Mouse (Mus musculus) ES-CJ7 (cell line): Measurements from ENCODE around the gene AC134908.4.
"Not testable (repeated sequence)": the region's sequence is repeated elsewhere in the genome, so short reads cannot be mapped to it uniquely, and the experiment has no call there.

Source experiments
- DNase-seq: peaks from one replicate; pipeline ENCODE4 v3.0.0; 2011; ENCODE audit warnings: low read depth, low spot score

AC134908.4 gene

DNA sequence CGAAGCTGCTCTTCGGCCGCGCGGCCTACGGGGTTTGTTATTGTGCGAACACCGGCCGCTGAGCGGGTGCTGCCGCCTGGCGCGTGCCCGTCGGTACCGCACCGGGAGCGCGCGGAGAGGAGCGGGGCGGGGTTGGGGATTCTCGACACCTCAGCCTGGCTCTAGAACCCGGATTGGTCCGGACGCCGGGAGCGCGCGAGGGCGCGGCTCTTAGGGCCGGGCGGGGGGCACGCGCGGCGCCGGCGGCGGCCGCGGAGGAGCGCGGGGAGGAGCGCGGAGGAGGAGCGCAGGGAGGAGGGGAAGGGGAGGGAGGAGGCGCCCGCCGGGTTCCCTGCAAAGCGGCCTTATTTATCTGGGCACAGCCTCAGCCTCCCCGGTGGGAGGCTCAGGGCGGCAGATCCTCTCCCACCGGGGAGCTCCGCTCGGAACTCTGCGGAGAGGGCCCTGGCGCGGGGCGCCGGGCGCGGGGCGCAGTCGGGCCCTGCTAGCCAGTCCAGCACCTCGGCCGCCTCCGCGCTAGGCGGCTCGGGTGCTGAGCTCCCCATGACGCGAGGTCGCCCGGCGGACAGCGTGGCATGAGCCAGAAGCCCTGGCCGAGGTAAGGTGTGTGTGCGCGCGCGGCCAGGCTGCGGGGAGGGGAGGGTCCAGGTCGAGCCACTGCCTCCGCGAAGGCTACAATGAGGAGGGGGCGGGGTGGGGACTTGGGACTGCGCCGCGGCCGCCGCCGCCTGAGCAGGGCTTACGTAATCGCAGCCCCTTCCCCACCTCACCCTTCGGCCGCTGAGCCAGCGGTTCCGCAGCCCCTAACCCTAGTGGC is 13.5 kb upstream of the AC134908.4 start, which contains the start of gene Fbxl16:
Gene Fbxl16, plus strand, starts transcription at position 297 of the 817 bp plus-strand sequence.
- DNase-seq: peak; percentile 85

DNA sequence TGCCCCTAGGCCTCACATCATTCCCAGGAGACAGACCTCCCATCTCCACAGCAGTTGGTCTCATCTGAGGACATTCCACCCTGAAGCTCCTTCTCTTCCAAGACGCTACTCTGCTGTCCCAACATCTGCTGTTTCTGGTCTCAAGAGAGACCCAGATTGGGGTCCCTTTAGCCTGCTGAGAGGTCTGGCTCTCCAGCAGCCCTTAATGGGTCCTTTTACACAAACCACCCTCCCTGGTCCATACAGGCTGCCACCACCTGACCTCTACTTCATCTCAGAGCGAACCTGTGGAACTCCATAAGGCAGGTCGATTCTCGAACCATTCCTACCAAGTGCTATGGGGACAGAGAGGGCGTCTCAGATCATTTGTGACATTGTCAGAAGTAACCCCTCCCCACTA is 12.6 kb upstream of the AC134908.4 start:
- DNase-seq: no peak

DNA sequence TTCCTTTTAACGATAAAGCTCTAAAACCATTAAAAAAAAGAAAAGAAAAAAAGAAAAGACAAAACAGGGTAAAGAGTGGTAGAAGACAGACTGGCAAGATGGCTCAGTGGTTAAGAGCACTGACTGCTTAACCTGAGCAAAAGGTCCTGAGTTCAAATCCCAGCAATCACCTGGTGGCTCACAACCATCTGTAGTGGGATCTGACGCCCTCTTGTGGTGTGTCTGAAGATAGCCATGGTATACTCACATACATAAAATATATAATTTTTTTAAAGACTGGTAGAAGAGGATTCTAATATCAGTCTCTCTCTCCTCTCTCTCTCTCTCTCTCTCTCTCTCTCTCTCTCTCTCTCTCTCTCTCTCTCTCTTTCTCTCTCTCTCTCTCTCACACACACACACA is 12.0 kb upstream of the AC134908.4 start:
- not testable (repeated sequence) for DNase-seq

DNA sequence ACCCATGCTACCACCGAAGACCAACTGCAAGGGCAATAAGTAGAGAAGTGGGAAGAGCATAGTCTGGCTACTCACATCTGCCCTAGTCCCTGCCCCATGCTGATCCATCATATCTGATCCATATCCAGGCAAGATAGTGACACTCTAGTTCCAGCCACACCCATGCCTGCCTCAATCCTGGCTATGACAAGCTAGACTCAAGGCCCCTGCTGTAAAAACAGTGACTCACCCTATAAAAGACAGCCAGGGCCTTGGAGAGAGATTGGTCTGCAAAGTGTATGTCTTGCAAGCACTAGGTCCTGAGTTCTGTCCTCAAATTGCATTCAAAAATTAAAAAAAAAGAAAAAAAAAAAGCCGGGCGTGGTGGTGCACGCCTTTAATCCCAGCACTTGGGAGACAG is 11.0 kb upstream of the AC134908.4 start:
- no peak for DNase-seq

DNA sequence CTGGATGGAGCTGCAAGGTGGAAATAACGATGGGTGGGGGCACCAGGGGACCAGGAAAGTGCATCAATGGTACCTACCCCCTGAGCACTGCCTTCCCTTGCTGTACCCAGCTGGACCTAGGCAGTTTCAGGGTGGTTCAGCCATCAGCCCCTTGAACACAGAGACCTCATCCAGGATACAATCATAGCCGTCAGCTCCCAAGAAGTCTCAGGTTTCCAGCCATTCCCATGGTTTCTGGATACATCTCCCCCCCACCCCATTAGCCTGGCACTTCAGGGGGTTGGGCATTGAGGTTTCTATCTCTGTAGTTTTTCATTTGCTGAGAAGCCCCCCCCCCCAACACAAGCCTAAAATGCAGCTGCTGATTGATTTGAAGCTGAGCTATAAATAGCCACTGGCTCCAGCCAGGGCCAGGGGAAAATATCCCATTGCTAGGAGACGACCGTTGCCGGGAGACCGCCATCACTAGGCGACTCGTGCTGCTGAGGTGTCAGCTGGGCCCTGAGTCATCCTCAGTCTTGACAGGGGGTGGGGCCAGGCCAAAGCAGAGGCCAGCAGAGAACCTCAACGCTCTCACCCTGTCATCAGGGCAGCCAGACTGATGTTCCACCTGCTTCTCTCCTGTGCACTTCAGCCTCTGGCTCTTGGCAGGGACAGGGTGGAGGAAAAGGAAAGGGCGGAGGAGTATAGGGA is 7.5 kb upstream of the AC134908.4 start:
- DNase-seq: peak; percentile 33

GRCm38 (mm10) chr17:25801029-25801428 is 5.6 kb upstream of the AC134908.4 start:
- peak; percentile 79 for DNase-seq

DNA sequence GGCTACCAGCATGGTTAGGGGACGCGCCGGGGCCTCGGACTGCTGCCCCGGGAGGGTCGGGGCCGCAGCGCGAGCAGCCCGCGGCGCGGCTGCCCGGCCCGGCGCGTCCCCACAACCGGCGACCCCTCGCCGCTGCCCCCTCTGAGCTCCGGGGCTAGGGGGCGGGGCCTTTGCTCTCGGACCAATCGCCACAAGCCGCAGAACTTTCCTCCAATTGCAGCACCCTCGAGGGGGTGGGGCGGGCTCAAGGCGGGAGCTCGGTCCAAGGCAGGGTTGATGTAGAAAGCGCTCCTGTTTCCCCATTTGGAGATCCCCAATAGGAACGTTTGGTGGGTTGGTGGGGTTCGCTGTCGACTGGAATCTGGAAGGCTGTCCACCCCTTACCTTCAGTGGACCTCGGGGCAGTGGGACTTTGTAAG is 1.5 kb upstream of the AC134908.4 start, which contains the start of gene Metrn:
Gene Metrn, minus strand, starts transcription at position 186 of the 419 bp plus-strand sequence.
- peak; percentile 84 for DNase-seq

- DNase-seq: no peak
Observed at GRCm38 (mm10) chr17:25796211-25796771, 832 bp upstream of the AC134908.4 start.

DNA sequence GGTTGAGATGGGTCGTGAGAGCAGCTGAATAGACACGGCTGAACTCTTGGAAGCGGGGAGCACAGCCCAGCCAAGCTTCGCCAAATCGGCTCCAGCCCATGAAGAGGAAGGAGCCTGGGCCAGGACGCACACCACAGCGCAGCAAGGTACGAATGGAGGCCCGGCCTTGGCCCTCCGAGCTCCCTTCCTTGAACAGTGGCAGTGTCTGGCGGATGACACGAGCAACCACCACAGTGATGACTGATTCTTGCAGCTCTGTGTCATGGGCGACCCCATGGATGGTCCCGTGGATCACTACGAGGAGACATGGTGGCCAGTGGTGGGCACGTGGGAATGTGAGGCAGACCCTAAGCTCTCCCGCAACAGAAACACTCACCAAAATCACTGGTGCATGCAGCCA is 461 bp downstream of the AC134908.4 start:
- DNase-seq: no peak

DNA sequence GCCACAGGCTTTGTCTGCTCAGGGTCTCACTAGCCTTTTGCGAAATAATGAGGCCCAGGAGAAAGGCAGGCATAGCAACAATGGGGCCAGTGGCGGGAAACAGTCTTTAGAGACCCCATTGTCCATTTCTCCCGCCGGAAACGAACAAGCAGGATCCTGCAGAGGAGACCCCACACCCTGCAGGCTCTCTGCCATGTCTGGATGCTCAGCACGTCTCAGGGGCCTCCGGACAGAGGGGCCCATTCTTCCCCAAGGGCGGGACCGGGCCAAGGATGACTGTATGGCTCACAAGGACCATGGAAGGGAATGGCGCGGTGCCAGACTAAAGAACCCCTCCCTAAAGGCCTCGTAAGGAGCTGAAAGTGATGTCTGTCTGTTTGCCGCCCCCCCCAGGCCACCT is 1.3 kb downstream of the AC134908.4 start:
- DNase-seq: no peak

DNA sequence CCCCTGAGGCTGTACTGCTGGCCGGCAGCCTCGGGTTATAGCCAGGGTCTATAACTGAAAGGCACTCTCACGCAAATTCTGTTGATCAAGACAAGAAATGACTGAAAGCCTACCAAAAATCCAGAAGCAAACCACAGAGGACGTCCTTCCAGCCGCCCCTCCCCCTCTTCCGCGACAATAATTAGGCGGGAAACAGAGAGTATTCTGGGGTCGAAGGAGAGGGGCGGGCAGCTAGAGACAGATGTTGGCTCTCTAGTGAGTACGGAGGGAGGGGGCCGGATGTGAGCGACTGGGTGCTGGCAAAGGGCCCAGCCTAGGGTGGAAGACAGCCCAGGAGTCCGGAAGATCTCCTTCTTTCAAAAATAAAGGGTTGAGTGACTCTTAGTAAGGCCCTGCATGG is 2.8 kb downstream of the AC134908.4 start, which contains the start of gene Fam173a:
Gene Fam173a, minus strand, starts transcription at position 287 of the 400 bp plus-strand sequence.
- DNase-seq: no peak

GRCm38 (mm10) chr17:25791843-25792527 is 3.5 kb downstream of the AC134908.4 start:
- peak; percentile 75 for DNase-seq

DNA sequence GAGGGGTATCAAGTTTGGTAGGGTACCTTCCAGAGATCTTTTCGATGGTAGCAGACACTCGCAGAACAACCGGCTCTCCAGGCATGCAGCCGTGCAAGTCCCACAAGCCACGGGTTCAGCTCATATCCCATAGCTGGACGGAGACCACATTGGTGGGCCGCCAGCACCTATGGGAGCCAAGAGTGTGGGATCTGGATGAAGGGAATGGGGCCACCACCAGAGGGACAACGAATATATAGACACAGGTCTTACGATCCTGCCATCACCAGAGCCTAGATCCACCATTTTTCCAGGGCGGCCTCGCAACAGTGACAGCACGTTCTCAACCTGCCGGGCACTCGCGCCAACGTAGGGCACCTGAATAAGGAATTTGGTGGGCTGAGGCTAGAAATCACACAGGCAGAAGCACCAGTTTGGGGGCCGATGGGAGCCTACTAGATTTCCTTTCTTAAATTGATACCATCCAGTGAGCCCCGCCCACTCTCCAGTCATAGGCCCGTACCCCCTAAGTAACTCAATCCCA is 4.1 kb downstream of the AC134908.4 start:
- no peak for DNase-seq

GRCm38 (mm10) chr17:25786781-25787504 is 8.5 kb downstream of the AC134908.4 start:
- DNase-seq: no peak

- no peak for DNase-seq
Observed at GRCm38 (mm10) chr17:25786280-25786679, 9.2 kb downstream of the AC134908.4 start, which contains the start of gene Ccdc78. Gene Ccdc78, plus strand, starts transcription at chr17:25786580.

DNA sequence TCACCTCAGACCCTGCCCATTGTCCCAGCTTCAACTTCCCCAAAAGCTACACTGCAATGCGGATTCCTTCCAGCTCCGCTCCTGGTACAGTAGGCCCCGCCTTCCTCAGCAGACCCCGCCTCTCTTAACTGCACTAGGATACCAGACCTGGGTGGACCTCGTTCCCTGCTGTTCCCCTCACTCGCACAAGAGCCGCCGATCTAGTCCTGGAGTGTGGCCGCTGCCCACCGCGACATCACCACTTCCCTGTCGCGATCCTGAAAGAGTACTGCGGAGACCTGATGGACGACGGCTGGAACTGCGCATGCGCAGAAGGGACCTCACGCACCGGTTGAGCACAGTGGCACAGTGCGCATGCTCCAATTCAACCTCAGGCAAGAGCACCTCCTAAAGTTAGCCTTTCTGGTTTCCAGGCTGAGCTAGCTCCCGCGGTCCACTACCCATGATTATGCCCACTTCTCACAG is 10.1 kb downstream of the AC134908.4 start, which contains the start of gene Haghl:
Gene Haghl, minus strand, starts transcription at position 393 of the 465 bp plus-strand sequence.
- peak; percentile 97 for DNase-seq

GRCm38 (mm10) chr17:25783861-25784574 is 11.4 kb downstream of the AC134908.4 start:
- DNase-seq: no peak

- no peak for DNase-seq
Observed at GRCm38 (mm10) chr17:25783086-25783485, 12.4 kb downstream of the AC134908.4 start.

DNA sequence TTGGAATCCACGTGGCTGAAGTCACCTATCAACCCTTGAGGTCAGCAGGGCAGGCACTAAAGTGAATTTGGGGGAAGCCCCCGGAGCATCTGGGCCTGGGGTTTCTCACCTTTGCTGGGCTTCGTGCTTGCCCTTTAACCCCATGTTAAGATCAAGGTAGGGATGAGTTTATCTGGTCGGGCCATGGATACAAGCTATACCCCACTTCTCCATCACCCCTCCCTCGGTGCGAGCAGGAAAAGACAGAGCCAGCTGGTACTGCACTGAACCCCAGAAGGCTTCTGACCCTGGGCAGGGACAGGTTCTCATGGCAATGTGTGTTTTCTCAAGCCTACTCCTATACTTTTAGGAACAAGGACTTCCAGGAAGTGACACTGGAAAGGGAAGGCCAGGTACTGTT is 14.1 kb downstream of the AC134908.4 start:
- DNase-seq: no peak

- DNase-seq: no peak
Observed at GRCm38 (mm10) chr17:25777948-25778347, 17.5 kb downstream of the AC134908.4 start.
